Mouse (Mus musculus) Muller cell, postnatal 12 days (primary cell): ENCODE measurements around the gene Slc5a2.

Source experiments
- DNase-seq: peaks from one replicate; pipeline ENCODE4 v3.0.0-alpha.2; 2015; ENCODE audit errors: inconsistent ontology term

Slc5a2 gene

DNA sequence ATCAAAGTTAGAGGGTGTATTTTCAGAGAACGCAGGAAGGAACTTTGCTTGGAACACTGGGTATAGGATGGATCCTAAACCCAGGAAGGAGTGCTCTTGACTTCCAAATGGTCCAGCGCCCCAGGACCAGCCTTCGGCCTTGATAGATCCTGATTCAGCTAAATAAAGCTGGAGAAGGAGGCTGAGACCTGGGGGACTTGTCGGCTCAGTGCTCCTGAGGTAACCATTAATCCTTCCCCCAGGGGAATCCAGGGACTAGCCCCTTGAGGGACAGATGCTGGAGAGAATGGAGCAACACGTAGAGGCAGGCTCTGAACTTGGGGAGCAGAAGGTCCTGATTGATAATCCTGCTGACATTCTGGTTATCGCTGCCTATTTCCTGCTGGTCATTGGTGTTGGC lies at the start of gene Slc5a2:
Gene Slc5a2, plus strand, starts transcription at position 247 of the 400 bp plus-strand sequence.
- DNase-seq: no peak

DNA sequence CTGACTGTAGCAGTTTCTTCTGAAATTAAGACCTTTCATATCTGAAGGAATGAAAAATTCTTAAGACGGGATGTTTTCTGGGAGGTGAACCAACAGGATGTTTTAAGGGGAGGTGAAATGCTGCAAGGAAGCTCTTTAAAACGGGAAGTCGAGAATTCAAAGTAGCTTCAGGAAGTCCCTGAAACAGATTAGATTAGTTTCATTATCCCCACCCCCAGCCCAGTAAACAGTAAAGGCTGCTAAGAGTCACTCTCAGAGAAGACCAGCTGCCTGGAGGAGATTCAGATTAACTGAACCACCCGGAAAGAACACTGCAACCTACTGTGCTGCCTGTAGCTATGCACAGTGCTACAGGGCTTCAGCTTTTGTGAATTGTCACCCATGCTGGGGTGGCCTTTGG lies 45.5 kb upstream of the Slc5a2 start:
- DNase-seq: no peak

DNA sequence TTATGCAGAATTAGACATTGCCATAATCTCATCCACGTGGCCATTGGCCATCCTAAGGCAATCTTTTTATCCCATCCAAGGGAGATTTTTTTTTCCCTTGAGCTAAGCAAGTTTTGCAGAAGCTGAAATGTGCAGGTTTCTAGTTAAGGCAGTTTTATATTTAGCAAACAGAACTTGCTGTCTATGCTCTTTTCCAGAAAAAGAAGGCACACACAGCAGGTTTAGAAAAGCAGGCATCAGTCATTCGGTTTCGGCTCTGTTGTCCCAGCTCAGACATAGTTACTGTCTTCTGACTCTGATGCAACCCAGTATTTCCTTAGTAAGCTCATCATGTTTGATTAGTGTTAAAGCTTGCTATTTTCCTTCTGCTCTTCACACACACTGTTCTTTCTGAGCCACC lies 44.5 kb upstream of the Slc5a2 start:
- no peak for DNase-seq

GRCm38 (mm10) chr7:128231741-128232140 lies 33.7 kb upstream of the Slc5a2 start:
- DNase-seq: no peak

DNA sequence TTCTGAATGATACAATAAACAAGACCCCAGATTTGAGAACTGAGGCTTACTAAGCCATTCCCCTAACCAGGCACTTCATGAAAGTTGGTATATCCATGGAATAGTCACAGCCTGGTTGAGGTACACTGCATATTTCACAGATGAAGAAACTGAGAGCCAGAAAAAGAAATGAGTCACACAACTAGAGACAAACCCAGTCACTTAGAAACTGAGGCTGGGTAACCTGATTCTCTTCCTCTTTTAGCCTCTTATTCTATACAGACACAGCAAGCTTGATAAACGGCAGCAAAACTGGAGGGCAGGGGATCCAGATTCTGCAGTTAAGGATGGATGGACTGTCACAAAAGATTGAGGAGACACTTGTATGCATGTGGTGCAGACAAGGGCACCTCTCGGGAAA lies 30.7 kb upstream of the Slc5a2 start:
- no peak for DNase-seq

- no peak for DNase-seq
Observed at GRCm38 (mm10) chr7:128235481-128235880, 30.0 kb upstream of the Slc5a2 start.

DNA sequence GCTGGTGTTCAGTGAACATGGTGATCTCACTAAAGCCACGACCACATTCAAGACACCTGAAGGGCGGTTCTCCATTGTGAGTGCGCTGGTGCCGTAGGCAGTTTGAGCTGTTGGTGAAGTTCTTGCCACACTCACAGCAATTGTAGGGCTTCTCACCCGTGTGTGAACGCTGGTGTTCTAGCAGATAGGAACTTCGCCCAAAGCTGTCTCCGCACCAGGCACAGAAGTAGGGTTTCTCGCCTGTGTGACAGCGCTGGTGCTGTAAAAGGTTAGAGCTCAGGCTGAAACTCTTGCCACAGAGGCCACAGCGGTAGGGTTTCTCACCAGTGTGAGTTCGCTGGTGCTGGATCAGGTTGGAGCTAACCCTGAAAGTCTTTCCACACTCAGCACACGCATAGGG lies 29.0 kb upstream of the Slc5a2 start:
- no peak for DNase-seq

- peak; percentile 91 for DNase-seq
Observed at GRCm38 (mm10) chr7:128236856-128237592, 28.4 kb upstream of the Slc5a2 start, which contains the start of gene Armc5. Armc5 (plus strand) TSS chr7:128237342.

DNA sequence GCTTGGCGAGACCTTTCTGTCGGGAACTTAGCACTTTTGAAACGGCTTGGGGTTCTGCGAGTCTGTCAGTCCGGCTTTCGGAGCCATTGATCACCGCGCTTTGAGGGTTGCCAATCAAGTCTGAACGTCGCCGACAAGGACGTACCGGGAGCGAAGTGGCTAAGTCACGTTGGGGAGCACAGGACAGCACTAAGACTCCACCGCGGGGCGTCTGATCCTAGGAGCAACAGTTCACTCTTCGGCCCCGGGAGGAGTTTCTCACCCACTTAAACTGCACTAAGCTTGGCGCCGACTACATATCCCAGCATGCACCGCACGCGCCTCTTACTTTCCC lies 27.9 kb upstream of the Slc5a2 start:
- no peak for DNase-seq

- DNase-seq: peak; percentile 100
Observed at GRCm38 (mm10) chr7:128237927-128238778, 27.3 kb upstream of the Slc5a2 start, which contains the start of gene 9130023H24Rik. 9130023H24Rik (minus strand) TSS chr7:128238031.

DNA sequence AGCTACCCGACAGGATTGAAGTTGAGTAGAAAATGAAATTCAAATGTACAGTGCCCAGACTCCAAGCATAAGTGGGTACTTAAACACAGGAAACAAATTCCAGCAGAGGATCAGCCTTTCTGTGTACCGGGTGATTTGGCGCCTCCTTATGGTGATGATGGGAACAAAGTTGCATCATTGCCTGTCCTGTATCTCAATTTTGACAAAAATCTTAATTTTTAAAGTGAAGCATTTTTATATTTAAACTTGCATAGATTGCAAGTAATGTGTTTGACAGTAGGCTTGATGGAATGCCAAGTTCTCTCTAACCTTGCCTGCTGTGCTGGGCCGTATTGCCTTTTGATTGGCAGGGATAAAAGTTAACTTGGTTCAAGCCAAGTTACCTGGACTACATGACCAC lies 26.5 kb upstream of the Slc5a2 start:
- peak; percentile 29 for DNase-seq

DNA sequence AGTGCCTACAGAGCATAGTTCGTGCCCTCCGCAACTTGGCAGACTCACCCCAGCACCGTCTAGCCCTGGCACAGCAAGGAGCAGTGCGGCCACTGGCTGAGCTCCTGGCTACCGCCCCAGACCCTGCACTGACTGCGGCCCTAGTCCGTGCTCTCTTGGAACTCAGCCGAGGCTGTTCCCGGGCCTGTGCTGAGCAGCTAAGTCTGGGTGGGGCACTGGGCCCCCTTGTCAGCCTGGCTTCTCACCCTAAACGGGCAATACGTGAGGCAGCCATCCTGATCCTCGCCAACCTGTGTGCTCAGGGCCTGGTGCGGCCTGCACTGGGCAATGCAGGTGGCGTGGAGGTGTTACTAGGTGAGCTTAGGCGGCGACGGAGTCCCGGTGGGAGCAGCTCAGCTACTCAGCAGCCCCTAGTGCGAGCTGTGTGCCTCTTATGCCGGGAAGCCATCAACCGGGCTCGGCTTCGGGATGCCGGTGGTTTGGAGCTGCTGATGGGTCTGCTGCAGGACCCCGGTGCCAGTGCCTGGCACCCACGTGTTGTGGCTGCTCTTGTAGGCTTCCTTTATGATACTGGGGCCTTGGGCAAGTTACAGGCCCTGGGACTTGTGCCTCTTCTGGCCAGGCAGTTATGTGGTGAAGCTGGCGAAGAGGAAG lies 25.2 kb upstream of the Slc5a2 start:
- DNase-seq: no peak

DNA sequence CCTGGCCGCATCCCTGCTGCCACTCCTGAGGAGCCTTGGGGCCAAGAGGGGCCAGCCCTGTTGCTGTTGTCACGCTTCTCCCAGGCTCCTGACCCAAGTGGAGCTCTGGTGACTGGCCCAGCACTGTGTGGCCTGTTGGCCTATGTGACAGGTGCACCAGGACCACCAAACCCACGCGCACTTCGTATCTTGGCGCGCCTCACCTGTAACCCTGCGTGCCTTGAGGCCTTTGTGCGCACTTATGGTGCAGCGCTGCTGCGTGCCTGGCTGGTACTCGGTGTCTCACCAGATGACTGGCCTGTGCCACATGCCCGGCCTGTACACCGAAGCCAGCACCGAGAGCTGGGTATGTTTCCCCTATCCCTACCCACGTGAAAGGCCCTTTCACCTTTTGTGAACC lies 23.1 kb upstream of the Slc5a2 start:
- DNase-seq: no peak

DNA sequence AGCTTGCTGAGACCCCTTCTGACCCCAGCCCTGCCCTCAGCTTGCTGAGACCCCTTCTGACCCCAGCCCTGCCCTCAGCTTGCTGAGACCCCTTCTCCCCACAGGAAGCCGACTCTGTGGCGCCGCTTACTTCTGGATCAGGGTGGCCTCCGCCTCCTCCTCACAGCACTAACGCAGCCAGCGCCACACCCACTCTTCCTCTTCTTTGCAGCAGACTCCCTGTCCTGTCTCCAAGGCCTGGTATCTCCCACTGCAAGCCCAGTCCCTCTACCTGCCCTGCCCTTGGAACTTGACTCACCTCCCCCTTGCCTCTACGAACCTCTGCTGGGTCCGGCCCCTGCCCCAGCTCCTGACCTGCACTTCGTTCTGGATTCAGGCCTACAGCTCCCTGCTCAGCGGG lies 21.5 kb upstream of the Slc5a2 start:
- no peak for DNase-seq

- DNase-seq: peak; percentile 43
Observed at GRCm38 (mm10) chr7:128244410-128245025, 20.9 kb upstream of the Slc5a2 start.

GRCm38 (mm10) chr7:128245547-128245946 lies 19.9 kb upstream of the Slc5a2 start:
- DNase-seq: no peak

- peak; percentile 91 for DNase-seq
Observed at GRCm38 (mm10) chr7:128246496-128247391, 18.7 kb upstream of the Slc5a2 start, which contains the start of gene Tgfb1i1. Tgfb1i1 (plus strand) TSS chr7:128246812.

DNA sequence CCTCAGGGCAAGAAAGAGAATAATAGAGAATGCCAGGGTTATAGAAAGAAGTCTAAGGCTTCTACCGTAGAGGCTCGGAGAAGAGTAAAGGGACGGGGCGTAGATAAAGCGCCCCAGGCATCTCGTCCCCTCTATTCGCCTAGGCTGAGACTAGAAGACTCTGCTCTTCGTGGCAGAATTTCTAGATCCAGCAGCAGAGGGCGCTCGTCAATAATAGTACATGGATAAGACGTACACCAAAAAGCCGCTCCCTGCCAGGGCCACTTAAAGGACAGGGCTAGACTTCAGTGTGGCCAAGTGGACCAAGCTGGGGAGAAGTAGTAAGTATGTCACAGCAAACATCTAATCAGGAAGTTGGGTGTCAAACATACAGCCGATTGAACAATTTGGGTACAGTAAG lies 18.0 kb upstream of the Slc5a2 start:
- DNase-seq: peak; percentile 73

DNA sequence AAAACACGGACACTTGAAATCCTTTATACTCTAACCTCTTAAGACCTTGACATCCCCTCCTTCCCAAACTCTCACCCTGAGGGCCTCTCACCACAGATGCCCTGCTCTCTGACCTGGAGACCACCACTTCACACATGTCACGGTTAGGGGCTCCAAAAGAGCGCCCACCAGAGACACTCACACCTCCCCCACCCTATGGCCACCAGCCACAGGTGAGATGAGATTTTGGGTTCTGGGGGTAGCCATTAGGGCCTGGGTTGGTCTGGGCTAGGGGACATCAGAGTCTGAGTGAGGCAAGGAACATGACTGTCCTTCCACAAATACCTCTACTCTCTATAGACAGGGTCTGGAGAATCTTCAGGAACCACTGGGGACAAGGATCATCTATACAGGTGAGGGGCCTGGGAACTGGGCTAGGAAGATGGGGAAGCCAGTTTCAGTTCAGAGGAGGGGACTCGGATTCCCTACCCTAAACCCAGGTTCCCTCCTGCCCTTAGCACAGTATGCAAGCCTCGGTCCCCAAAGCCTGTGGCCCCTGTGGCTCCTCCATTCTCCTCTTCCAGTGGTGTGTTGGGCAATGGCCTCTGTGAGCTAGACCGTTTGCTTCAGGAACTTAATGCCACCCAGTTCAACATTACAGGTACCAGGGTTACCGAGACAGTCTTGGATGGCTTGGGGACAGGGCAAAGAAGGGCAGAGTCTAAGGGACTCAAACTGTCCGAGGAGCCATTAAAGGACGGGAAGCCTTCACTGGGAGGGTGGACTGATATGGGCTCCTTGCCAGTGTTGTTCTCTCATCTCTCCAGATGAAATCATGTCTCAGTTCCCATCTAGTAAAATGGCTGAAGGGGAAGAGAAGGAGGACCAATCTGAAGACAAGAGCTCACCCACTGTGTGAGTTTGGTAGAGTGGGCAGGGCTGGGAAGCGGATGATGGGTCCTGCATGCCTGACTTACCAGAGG lies 17.1 kb upstream of the Slc5a2 start:
- DNase-seq: no peak

DNA sequence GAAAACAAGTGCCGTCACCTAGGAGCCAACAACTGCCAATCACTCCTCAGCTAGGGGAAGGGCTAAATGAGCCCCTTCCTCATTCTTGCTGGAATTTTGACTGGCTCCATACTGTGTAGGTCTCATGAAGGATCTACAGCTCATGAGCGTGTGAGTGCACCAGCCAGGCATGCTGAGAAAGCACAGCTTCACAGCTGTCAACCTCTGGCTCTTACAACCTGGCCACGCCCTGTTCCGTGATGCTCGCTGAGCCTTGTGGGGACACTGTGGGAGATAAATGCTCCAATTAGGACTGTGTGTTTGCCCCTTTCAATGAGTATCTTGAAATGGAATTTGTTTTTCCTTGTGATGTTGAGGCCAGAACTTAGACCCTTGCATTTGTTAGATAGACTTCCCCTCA lies 15.5 kb upstream of the Slc5a2 start:
- no peak for DNase-seq
